Mouse (Mus musculus): Measurements from ENCODE around the gene Madd.

DNA sequence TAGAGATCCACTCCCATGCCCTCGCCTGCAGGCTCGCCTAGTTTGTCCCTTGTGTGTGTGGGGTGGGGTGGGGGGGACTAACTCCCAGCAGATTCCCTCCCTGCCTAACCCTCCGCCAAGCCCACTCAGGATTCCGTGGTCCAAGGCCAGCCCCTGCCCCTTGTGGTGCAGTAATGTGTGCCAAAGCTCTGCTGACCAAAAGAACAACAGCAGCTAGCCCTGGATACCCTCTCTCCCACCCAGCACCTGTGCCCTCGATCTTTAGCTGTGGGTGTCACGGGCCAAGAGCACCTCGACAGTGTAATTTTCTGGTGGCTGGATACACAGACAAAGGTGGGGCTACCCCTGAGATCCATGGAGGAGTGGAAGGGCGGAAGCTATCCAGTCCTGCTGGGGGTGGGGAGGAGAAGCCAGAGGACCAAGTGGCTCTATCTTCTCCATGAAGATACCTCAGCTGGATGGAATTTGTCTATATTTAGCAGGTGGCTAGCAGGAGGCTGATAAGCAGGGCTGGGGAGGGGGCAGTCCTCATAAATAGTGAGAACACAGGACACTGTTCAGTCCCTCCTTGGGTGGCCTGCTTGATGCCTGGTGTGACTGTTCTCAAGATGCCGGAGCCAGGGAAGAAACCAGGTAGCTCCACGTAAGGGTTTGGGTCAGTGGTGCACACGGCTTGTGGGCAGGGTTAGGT lies 65.9 kb downstream of the Madd start, which contains the start of gene Mybpc3:
- TF ChIP-seq CTCF (IDR thresholded peaks at IDR 0.05; ENCODE audit: low read depth) = no peak
- no peak for TF ChIP-seq EP300 (IDR thresholded peaks at IDR 0.05; ENCODE audit: low read depth)

Data from liver, embryonic 14.5 days (tissue).